Mouse (Mus musculus) CH12.LX (cell line): ENCODE data around the gene Katnbl1.

Experiments used
- CHD2 ChIP-seq: IDR thresholded peaks from 2 replicates; pipeline ENCODE4 v1.6.1; 2011; ENCODE audit warnings: low read length, improper control_type of control experiment
- CTCF ChIP-seq, 2 experiments: IDR thresholded peaks in 1 of 2; conservative IDR thresholded peaks in 1 of 2; 2 replicates each; pipeline ENCODE4 v1.5.1; 2011 to 2012; ENCODE audit warnings: low read depth in 2 of 2, low read length in 2 of 2, improper control_type of control experiment in 1 of 2, inconsistent platforms in 1 of 2, mild to moderate bottlenecking in 1 of 2, moderate library complexity in 1 of 2
- E2F4 ChIP-seq: IDR thresholded peaks from 2 replicates; pipeline ENCODE4 v1.6.1; 2011; ENCODE audit warnings: low read depth, low read length, improper control_type of control experiment; ENCODE audit not compliant: insufficient replicate concordance
- EP300 ChIP-seq: IDR thresholded peaks from 2 replicates; pipeline ENCODE4 v1.6.1; 2011; ENCODE audit warnings: low read length, improper control_type of control experiment
- MAX ChIP-seq: IDR thresholded peaks from 2 replicates; pipeline ENCODE4 v1.6.1; 2011; ENCODE audit warnings: low read length, improper control_type of control experiment
- POLR2A ChIP-seq: IDR thresholded peaks from 2 replicates; pipeline ENCODE4 v1.6.1; 2011; ENCODE audit warnings: low read depth, mild to moderate bottlenecking, improper control_type of control experiment, low read length
- POLR2AphosphoS2 ChIP-seq: IDR thresholded peaks from 2 replicates; pipeline ENCODE4 v1.6.1; 2011; ENCODE audit warnings: low read depth, low read length, improper control_type of control experiment
- RAD21 ChIP-seq: IDR thresholded peaks from 2 replicates; pipeline ENCODE4 v1.6.1; 2011; ENCODE audit warnings: low read depth, mild to moderate bottlenecking, low read length, improper control_type of control experiment, moderate library complexity
- SMC3 ChIP-seq: IDR thresholded peaks from 2 replicates; pipeline ENCODE4 v1.6.1; 2011; ENCODE audit warnings: low read depth, low read length, improper control_type of control experiment
- TCF12 ChIP-seq: IDR thresholded peaks from 2 replicates; pipeline ENCODE4 v1.6.1; 2014; ENCODE audit warnings: low read depth, mild to moderate bottlenecking, inconsistent platforms, low read length, improper control_type of control experiment
- ZC3H11A ChIP-seq: IDR thresholded peaks from 2 replicates; pipeline ENCODE4 v1.6.1; 2012; ENCODE audit warnings: low read depth, mild to moderate bottlenecking, inconsistent platforms, low read length, improper control_type of control experiment
- ZNF384 ChIP-seq: IDR thresholded peaks from 2 replicates; pipeline ENCODE4 v1.6.1; 2012; ENCODE audit warnings: low read depth, low read length, improper control_type of control experiment, inconsistent platforms

- no peak for TF ChIP-seq EP300
- TF ChIP-seq ZC3H11A = no peak
- TF ChIP-seq POLR2A = no peak
- no peak for TF ChIP-seq POLR2AphosphoS2
- TF ChIP-seq CHD2 = no peak
- TF ChIP-seq CTCF (conservative IDR thresholded peaks at IDR 0.05 in 1 of 2, IDR thresholded peaks at IDR 0.05 in 1 of 2; ENCODE audit: low read depth in 2 of 2, low read length in 2 of 2) = no peak
- TF ChIP-seq ZNF384 = no peak
- no peak for TF ChIP-seq RAD21
- TF ChIP-seq SMC3 = no peak
- TF ChIP-seq MAX = no peak
- no peak for TF ChIP-seq TCF12
- no peak for TF ChIP-seq E2F4
These were observed 69.6 kb downstream of the Katnbl1 start for GRCm38 (mm10) chr2:112448510-112449059.
